Mouse (Mus musculus): ENCODE measurements around the gene Fam13a. TPM values are rescaled to one million over a fixed set of nuclear protein-coding genes. Genes with fewer than 3 reads are reported as not detected.

Fam13a gene
- polyA plus RNA-seq, 1 experiment, result 7.3 TPM

GRCm38 (mm10) chr6:59010792-59011191, 13.6 kb downstream of the Fam13a start:
- Histone ChIP-seq H3K4me3 (ENCODE audit: insufficient read depth, low read length) (no peak overlapping the region), H3K4me1 (ENCODE audit: control insufficient read depth, insufficient read depth, low read length) (no peaks in the 10 kb centered on the region), H3K27ac (ENCODE audit: insufficient read depth, low read length) (no peak overlapping the region)
- no peak for TF ChIP-seq CTCF (IDR thresholded peaks at IDR 0.05; ENCODE audit: extremely low read depth, insufficient read depth, low read length)
- TF ChIP-seq POLR2A (IDR thresholded peaks at IDR 0.05; ENCODE audit: extremely low read depth, insufficient read depth, low read length), result no peak

- H3K4me1 ChIP-seq (ENCODE audit: control insufficient read depth, insufficient read depth, low read length), result no peaks in the 10 kb centered on the region
- H3K27ac ChIP-seq (ENCODE audit: insufficient read depth, low read length), result no peak overlapping the region
- H3K4me3 ChIP-seq (ENCODE audit: insufficient read depth, low read length), result no peak overlapping the region
- no peak for TF ChIP-seq POLR2A (IDR thresholded peaks at IDR 0.05; ENCODE audit: extremely low read depth, insufficient read depth, low read length)
These were observed 19.7 kb downstream of the Fam13a start for GRCm38 (mm10) chr6:59004630-59005029.

- TF ChIP-seq POLR2A (IDR thresholded peaks at IDR 0.05; ENCODE audit: extremely low read depth, insufficient read depth, low read length) (no peak), CTCF (IDR thresholded peaks at IDR 0.05; ENCODE audit: extremely low read depth, insufficient read depth, low read length) (no peak)
- Histone ChIP-seq H3K27ac (ENCODE audit: insufficient read depth, low read length) (no peak overlapping the region), H3K4me1 (ENCODE audit: control insufficient read depth, insufficient read depth, low read length) (peaks cover 1% of the 10 kb centered on the region; the same call in 1 of the 2 replicates), H3K4me3 (ENCODE audit: insufficient read depth, low read length) (no peak overlapping the region)
These were observed 25.3 kb downstream of the Fam13a start for GRCm38 (mm10) chr6:58999044-58999453.

GRCm38 (mm10) chr6:58998528-58998927, 25.8 kb downstream of the Fam13a start:
- no peak overlapping the region for H3K4me3 ChIP-seq (ENCODE audit: insufficient read depth, low read length)
- no peak overlapping the region for H3K27ac ChIP-seq (ENCODE audit: insufficient read depth, low read length)
- H3K4me1 ChIP-seq (ENCODE audit: control insufficient read depth, insufficient read depth, low read length), result peaks cover 1% of the 10 kb centered on the region; the same call in 1 of the 2 replicates
- TF ChIP-seq POLR2A (IDR thresholded peaks at IDR 0.05; ENCODE audit: extremely low read depth, insufficient read depth, low read length), result no peak
- no peak for TF ChIP-seq CTCF (IDR thresholded peaks at IDR 0.05; ENCODE audit: extremely low read depth, insufficient read depth, low read length)

- Histone ChIP-seq H3K4me1 (ENCODE audit: control insufficient read depth, insufficient read depth, low read length) (no peaks in the 10 kb centered on the region), H3K27ac (ENCODE audit: insufficient read depth, low read length) (no peak overlapping the region), H3K4me3 (ENCODE audit: insufficient read depth, low read length) (no peak overlapping the region)
- TF ChIP-seq CTCF (IDR thresholded peaks at IDR 0.05; ENCODE audit: extremely low read depth, insufficient read depth, low read length) (no peak), POLR2A (IDR thresholded peaks at IDR 0.05; ENCODE audit: extremely low read depth, insufficient read depth, low read length) (no peak)
These were observed 35.2 kb downstream of the Fam13a start for GRCm38 (mm10) chr6:58989149-58989548.

GRCm38 (mm10) chr6:58988706-58989105, 35.6 kb downstream of the Fam13a start:
- H3K4me1 ChIP-seq (ENCODE audit: control insufficient read depth, insufficient read depth, low read length), result no peaks in the 10 kb centered on the region
- TF ChIP-seq CTCF (IDR thresholded peaks at IDR 0.05; ENCODE audit: extremely low read depth, insufficient read depth, low read length) (no peak), POLR2A (IDR thresholded peaks at IDR 0.05; ENCODE audit: extremely low read depth, insufficient read depth, low read length) (no peak)
- H3K27ac ChIP-seq (ENCODE audit: insufficient read depth, low read length), result no peak overlapping the region
- no peak overlapping the region for H3K4me3 ChIP-seq (ENCODE audit: insufficient read depth, low read length)

GRCm38 (mm10) chr6:58987166-58987565, 37.2 kb downstream of the Fam13a start:
- Histone ChIP-seq H3K4me1 (ENCODE audit: control insufficient read depth, insufficient read depth, low read length) (no peaks in the 10 kb centered on the region), H3K27ac (ENCODE audit: insufficient read depth, low read length) (no peak overlapping the region), H3K4me3 (ENCODE audit: insufficient read depth, low read length) (no peak overlapping the region)
- TF ChIP-seq CTCF (IDR thresholded peaks at IDR 0.05; ENCODE audit: extremely low read depth, insufficient read depth, low read length) (no peak), POLR2A (IDR thresholded peaks at IDR 0.05; ENCODE audit: extremely low read depth, insufficient read depth, low read length) (no peak)

GRCm38 (mm10) chr6:58985186-58985585, 39.2 kb downstream of the Fam13a start:
- Histone ChIP-seq H3K4me1 (ENCODE audit: control insufficient read depth, insufficient read depth, low read length) (no peaks in the 10 kb centered on the region), H3K27ac (ENCODE audit: insufficient read depth, low read length) (no peak overlapping the region), H3K4me3 (ENCODE audit: insufficient read depth, low read length) (no peak overlapping the region)
- TF ChIP-seq CTCF (IDR thresholded peaks at IDR 0.05; ENCODE audit: extremely low read depth, insufficient read depth, low read length) (0 out of 2 replicates have a peak, but pooled peaks have one; percentile 20), POLR2A (IDR thresholded peaks at IDR 0.05; ENCODE audit: extremely low read depth, insufficient read depth, low read length) (no peak)

GRCm38 (mm10) chr6:58975249-58975648, 49.1 kb downstream of the Fam13a start:
- no peak overlapping the region for H3K4me3 ChIP-seq (ENCODE audit: insufficient read depth, low read length)

GRCm38 (mm10) chr6:58974428-58974827, 49.9 kb downstream of the Fam13a start:
- TF ChIP-seq CTCF (IDR thresholded peaks at IDR 0.05; ENCODE audit: extremely low read depth, insufficient read depth, low read length) (no peak), POLR2A (IDR thresholded peaks at IDR 0.05; ENCODE audit: extremely low read depth, insufficient read depth, low read length) (no peak)
- Histone ChIP-seq H3K27ac (ENCODE audit: insufficient read depth, low read length) (no peak overlapping the region), H3K4me1 (ENCODE audit: control insufficient read depth, insufficient read depth, low read length) (no peaks in the 10 kb centered on the region), H3K4me3 (ENCODE audit: insufficient read depth, low read length) (no peak overlapping the region)

More at GRCm38 (mm10) chr6:58975249-58975648, 49.1 kb downstream of the Fam13a start:
- Histone ChIP-seq H3K27ac (ENCODE audit: insufficient read depth, low read length) (no peak overlapping the region), H3K4me1 (ENCODE audit: control insufficient read depth, insufficient read depth, low read length) (no peaks in the 10 kb centered on the region)
- TF ChIP-seq CTCF (IDR thresholded peaks at IDR 0.05; ENCODE audit: extremely low read depth, insufficient read depth, low read length), result no peak
